Mouse (Mus musculus) adrenal gland, adult 18-20 months (tissue): Measurements from ENCODE around the gene Tbc1d9b. TPM values are rescaled to one million over a fixed set of nuclear protein-coding genes. Genes with fewer than 3 reads are reported as not detected.
"Not testable (repeated sequence)": the region's sequence is repeated elsewhere in the genome, so short reads cannot be mapped to it uniquely, and the experiment has no call there.

Experiments used
- DNase-seq, 2 experiments: peaks; one replicate each; pipeline ENCODE4 v3.0.0; 2021 to 2022; ENCODE audit warnings: low spot score in 2 of 2
- total RNA-seq, 2 experiments: library from RNA; stranded (reverse); gene quantifications; 1 replicate in 1 of 2; 2 replicates in 1 of 2; pipeline ENCODE4 v1.2.3; 2021

Gene Tbc1d9b
- total RNA-seq, 2 experiments from 2014 or later = 121 to 127 TPM

DNA sequence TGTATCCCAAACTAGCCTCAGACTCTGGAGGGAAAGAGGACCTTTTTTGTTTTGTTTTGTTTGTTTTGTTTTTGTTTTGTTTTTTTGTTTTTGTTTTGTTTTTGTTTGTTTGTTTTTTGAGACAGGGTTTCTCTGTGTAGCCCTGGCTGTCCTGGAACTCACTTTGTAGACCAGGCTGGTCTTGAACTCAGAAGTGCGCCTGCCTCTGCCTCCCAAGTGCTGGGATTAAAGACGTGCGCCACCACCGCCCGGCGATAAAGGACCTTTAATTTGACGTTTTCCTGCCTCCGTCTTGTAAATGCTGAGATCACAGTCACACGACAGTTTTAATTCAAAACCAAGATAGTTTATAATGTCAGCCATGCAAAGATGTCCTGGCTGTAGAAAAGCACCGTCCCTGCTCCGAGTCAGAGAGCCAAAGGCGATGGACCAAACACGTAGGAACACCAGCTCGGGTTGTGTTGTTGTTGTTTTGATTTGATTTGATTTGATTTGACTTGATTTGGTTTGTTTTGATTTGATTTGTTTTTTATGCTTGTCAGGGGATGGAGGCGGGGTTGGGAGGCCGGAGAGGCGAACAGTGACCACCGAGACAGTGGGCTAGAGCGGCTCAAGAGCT is 43.0 kb downstream of the Tbc1d9b start, which contains the start of gene Mrnip:
Mrnip (plus strand) TSS at position 334 of the 619 bp plus-strand sequence.
- DNase-seq = not testable (repeated sequence)

DNA sequence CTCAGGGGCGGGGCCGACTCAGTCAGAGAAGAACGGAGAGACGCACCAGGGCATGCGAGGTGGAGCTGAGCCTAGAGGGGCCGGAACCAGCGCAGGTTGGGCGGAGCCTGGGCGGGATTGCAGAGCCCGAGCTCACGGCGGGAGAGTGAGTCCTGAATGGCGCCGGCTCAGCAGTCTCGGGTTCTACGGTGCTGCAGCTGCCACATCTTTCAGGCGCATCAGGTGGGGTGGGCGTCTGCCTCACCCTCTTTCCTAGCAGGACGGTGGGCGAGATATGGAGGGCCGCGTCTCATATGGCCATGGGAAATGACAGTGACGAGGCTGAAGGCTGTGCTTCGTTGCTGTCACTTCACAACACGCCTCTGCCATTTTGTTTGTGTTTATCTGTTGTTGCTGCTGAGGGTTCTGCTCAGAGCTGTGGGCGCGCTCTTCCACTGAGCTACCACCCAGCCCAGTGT is 43.6 kb downstream of the Tbc1d9b start:
- peak; percentile 91 to 97 for DNase-seq

DNA sequence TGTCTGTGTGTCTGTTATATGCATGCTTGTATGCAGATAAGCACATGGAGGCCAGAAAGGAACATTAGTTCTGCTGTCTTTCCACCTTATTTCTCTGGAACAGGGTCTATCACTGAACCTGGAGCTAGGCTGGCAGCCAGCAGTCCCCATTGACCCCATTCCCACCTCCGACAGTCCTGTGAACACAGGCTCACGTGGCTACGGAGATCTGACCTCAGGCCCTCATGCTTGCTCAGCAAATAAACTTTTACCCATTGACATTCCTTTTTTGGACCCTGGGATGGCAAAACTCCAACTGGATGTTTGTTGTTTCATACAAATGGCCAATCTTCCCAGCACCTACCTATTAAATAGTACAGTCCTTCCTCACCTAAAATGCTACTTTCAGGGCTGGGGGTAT is 45.2 kb downstream of the Tbc1d9b start:
- DNase-seq = no peak

DNA sequence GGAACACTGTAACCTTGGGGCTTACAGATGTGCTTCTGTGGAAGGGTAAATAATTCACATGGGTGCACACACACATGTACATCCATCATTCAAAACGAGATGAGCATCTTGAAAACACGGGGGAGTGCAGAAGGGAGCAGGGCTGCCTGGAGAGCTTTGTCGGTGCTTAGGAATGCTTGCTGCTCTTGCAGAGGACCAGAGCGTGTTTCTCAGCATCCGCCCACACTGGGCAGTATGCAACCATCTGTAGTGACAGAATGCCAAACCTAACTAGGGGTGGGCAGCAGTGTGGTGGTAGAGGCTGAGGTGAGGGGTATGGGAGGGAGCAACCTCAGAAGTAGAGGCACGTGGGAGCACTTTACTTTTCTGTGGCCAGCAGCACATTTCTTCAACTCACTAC is 45.9 kb downstream of the Tbc1d9b start:
- no peak for DNase-seq

DNA sequence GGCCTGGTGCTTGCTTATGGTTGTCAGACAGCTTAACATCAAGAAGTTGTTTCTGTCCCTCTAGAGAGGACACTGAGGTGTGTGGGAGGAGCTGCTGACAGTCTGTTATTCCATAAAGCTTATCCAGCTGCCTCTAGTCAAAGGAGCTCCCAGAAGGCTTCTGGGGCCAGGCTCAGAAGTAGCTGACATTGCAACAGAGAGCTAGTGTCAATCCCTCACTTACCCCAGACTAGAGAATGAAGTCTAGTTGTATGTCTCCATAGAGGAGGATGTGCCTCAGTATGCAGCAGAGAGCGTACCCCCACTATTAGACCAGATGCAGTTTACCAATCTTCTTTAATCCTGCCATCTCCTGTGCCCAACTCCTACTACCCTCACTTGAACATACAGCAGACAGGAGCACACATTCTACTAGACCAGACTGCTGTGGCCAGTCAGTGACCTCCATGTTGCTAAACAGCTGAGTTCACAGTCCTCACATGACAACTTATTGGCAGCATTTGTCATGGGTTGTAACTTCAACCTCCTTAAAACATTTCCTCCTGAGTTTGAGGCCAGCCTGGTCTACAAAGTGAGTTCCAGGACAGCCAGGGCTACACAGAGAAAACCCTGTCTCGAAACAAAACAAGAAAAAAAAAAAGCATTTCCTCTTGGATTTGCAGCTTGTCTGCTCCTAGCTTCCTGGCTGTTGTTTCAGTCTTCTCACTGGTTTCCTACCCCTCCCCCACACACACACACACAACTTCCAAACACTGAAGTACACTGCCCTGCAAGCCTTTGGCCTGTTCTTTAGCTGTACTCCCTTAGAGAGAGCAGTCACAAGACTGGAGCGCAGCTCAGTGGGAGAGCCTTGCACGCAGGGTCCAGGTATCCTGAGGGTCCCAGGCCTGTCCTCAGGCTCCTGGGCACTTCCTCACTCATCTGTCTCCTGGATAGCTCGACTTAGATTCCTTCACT is 47.6 kb downstream of the Tbc1d9b start:
- no peak for DNase-seq

DNA sequence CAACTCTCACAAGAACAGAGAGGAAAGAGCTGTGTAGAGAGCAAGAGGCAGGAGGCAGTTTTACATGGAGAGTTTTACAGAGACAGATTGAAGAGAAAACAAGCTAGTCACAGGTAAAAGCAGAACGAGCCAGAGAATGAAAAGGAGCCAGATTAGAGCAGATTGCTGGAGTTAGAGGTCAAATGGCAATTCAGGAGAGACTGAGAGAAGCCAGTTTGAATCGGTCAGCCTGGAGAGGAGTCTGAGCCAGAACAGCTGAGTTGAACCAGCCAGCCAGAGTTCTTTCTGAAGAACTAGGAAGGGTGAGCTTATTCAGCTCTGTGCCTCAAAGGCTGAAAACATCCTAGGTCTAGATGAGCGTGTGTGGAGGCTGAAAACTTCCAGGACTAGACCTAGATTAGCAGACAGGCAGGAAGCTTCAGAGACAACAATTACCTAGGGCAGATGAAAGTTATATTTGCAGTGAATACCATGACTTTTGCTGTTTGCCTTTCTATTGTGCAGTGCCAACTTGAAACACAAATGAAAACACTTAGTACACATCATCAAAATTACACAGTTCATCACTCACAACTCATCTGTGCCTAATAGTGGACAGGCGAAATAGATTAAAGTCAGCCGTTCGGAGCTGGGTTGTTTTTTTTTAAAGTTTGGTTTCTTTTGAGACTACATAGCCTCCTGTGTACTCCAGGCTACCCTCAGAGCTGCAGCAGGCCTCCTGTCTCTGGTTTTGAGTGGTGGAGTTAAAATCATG is 49.5 kb downstream of the Tbc1d9b start:
- DNase-seq = no peak

DNA sequence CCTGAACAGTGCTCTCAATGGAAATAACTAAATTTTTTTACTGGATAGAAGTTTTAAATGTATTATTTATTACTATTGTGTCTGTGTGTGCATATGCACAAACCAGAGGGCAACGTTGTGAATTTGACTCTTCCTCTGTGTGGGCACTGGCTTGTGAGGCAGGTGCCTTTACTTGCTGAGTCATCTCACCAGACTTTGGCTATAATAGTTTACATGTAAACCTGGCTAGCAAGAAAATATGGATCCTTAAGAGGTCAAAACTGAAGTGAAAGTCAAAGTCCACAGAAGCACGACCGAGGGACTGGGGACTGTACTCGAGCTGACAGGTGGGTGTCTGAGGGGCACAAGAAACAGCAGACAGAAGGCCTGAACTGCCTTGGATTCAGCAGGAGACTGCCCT is 51.5 kb downstream of the Tbc1d9b start:
- DNase-seq = no peak

DNA sequence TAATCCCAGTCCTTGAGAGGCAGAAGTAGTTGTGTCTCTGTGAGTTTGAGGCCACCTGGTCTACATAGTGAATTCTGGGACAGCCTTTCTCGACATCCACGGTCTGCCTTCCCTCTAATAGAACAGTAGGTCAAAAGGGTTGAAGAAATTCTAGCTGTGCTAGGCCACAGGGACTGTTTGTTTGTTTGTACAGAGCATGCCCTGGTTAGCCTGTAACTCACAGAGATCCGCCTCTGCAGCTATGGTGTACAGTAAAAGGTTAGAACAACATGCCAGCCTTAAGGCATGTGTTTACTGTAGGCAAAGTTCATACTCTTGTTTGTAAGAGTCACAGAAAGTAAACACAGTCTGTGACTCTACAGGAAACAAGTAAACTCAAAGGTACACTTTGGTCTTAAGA is 53.6 kb downstream of the Tbc1d9b start:
- no peak for DNase-seq

DNA sequence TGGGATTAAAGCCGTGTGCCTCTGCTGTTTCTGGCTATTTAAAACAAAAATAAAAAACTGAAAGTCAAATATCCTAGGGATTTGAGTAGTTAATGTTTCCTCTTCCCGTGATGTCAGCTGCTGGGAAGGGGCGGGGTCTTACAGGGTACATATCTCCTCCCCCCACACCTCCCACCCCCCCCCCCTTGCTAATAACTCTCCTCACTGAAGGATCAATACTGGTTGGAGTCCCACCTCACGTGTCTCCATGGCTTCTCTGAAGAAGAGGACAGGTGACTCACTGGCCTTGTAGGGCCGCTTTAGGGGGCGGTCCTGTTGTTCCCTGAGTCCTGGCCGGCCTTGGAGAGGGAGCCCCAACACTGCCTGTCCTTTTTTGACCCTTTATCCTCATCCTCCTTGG is 57.5 kb downstream of the Tbc1d9b start:
- DNase-seq = no peak

DNA sequence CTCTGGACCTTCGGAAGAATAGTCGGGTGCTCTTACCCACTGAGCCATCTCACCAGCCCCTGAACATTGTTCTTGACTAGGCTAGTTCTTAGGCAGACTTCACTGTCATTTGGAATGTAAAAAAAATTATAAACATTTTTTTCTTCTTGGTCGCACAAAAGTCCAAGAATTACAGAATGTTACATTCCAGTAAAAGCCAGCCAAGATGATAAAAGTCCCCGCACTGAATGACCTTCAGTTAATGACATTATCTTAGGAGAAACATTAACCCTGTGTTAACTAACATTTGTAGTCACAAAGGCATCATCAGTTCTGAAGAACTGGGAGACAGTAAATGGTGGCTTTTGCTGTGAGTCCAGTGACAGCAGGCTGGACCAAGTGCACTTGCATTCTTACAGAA is 59.2 kb downstream of the Tbc1d9b start:
- DNase-seq = no peak

DNA sequence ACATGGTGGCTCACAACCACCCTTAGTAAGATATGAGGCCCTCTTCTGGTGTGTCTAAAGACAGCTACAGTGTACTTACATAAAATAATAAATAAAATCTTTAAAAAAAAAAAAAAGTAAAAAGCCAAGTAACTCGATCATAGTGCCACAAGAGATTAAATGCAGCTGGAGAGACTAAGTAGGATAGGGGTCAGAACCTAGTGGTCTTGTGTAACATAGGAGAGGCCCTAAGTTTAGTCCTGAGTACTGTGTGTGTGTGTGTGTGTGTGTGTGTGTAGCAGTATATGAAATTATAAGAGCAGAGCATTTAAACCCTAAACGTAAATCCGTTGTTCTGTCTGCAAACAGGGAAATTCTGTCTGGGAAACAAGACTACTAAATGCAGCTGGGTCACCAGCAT is 61.1 kb downstream of the Tbc1d9b start:
- DNase-seq = no peak

DNA sequence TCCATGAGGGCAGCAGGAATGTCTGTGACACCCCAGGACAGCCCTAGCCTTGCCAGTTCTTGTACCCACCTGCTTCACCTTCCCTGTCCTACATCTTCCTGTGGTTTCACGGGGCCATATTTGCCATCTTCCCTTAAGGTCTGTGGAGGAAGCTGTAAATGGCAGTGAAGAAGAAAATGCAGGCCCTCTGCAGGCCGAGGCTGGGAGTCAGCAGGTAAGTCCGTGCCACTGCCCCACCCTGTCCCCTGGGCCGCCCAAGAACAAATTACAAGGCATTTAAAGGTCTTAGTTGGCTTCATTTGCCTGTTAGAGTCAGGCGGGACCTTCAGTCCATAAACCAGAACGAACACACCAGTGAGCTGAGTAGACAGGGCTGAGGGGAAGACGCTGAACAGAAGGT is 62.9 kb downstream of the Tbc1d9b start:
- DNase-seq = no peak

DNA sequence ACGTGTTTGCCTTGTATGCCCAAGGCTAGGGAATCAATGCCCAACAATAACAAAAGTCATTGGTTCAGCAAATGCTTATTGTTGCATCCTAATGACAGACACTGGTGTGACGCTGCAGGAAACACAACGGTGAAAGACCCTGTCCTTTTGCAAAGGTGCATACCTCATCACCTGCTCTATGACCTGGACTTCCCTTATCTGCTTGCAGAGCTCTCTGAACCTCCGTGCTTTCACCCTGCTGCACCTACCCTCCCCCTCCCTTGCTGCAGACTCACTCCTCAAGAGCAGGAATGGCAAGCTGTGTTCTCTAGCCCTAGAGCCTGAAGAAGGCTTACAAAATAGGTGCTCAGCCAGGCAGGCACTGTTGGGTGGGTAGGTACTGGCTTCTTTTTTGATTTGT is 63.6 kb downstream of the Tbc1d9b start:
- no peak for DNase-seq

DNA sequence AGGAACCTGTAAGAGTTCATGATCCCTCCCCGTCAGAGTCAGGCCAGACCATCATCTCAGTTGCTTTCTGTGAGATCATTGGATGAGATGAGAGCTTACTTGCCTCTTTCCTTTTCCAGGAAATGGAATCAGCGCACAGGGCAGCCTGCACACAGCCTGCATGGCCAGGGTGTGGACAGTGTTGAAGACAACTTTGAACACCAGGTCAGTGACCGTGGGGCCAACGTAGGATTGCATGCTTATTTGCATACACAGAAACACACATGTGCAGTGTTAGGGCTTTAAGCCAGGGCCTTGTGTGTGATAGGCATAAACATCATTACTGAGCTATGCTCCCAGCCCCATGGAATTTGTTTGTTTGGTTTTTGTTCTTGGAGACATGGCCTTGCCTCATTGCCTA is 66.3 kb downstream of the Tbc1d9b start:
- no peak for DNase-seq

DNA sequence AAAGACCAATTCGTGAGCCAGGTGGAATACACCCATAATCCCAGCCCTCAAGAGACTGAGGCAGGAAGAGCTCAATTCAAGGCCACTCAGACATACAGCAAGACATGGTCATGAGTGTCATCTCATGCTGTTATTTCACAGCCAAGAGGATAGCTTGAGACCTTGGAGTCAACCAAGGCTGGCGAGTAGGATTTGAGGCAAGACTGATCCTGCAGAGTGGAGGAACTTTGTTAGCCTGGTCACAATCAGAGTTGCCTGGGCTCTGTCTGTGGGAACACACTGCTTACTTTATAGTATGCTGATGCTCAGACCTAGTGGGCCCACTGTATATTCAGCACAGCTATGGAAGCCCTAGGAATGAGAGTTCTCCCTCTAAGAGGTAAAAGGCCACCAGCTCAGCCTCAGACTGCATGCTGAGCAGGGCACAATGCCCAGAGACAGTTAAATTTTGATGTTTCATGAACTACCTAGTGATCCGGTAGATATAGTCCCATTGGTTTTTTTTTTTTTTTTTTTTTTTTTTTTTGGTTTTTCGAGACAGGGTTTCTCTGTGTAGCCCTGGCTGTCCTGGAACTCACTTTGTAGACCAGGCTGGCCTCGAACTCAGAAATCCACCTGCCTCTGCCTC is 67.1 kb downstream of the Tbc1d9b start:
- no peak for DNase-seq

DNA sequence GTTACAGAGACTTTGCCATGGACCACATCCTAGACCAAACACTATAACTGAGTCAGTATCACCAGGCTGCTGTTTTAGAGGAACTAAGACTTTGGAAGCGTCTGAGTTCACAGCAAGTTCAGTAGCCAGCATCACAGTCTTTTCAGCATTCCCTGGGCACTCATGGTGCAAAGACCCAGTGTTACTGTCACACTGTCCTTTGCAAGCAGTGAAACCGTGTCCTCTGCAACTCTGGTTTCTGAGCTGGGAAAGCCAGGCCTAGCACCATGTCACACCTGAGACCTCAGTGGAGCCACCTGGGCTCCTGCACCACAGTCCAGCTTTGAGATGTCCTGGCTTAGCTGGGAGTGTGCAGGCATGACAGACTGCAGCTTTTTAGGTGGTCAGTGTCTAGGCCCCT is 67.7 kb downstream of the Tbc1d9b start:
- DNase-seq = no peak

DNA sequence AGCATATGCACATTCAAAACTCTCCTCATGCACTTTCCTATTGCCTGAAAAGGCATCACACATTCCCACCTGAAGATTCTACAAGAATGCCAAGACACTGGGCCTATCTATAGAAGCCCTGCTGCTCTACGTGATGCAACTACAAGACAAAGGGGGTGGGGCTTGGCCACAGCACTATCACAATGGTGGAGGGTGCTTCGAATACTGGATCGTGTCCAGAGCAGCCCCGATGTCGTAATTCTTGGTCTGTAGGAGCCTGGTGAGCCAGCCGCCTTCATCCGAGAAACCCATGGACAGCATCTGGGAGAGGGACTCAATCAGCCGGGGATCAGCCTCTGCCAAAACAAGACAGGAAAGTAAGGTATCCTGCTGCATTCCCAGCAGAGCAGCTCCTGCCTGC is 69.4 kb downstream of the Tbc1d9b start:
- no peak for DNase-seq

DNA sequence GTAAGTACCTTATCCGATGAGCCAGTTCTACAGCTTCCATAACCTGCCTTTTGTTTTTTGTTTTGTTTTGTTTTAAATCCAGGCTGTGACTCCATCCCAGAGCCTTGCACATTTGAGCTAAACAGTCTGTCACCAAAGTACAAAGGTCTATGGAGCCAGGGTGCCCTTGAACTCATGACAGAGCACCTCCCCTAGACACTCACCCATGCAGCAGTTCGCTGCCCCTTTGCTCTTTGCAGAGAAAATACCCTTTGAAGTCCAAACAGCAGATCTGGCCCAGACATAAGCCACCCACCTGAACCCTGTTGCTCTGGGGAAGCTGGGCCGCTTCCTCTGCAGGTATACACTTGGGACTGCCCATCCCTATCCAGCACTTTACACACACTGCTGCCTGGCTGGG is 70.4 kb downstream of the Tbc1d9b start:
- DNase-seq = no peak

DNA sequence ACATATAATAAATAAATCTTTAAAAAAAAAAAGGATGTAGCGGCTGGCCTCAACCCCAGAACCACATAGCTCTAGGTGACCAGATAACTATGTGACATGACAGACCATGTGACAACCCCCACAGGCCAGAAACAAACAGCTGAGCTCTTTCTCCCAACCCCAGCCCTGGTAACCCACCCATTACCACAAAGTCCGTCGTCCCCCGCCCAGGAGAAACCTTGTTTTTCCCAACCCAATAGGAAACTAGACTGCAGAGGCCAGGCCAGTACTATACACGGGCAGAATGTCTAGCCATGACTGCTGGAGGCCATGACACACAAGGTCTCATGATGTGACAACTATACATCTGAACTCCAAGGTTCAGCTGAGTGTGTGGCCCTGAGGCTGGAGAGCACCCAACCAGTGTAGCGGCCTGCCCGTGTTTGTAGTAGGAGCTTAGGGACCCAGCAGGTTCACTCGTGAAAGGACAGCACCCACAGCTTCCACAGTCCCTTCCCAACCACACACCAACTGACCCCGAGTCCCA is 72.2 kb downstream of the Tbc1d9b start:
- DNase-seq = no peak

DNA sequence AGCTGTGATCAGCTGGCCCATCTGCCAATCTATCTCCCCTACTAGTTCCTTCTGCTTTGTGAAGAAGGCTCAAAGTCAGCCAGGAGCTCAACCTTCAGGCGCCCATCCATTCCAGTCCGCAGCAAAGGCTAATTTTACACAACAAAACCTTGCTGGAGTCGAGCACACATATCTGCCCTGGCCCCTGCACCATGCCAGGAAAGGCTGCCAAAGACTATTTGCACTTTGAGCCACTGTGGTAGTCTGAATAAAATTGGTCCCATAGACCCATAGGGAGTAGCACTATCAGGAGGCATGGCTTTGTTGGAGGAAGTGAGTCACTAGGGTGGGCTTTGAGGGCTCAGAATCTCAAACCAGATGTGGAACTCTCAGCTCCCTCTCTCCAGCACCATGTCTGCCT is 74.2 kb downstream of the Tbc1d9b start:
- DNase-seq = no peak

DNA sequence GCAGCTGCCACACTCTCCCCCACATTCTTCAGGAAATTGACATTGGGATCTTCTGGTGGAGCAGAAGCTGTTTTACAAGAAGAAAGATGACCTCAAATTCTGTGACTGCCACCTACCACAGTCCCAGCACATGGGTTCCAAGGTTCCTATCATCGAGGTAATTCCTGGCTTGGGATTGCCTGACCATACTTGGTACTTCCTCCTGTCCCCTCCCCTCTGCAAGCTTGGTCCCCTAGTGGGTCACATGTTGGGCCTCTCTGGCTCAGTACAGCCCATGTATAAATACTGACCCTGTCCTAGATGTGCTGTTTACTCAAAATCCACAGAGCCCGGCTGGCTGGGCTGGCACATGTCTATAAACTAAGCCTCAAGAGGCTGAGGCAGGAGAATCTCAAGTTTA is 74.8 kb downstream of the Tbc1d9b start:
- no peak for DNase-seq
